Mouse (Mus musculus) small intestine, adult 2 months (tissue): ENCODE measurements around the gene Otulin.

Experiments used
- CTCF ChIP-seq: fragments of 200-500 bp; IDR thresholded peaks from 2 replicates; pipeline ENCODE4 v1.5.1; 2012; ENCODE audit warnings: low read depth, mild to moderate bottlenecking, control low read depth, inconsistent platforms, low read length, moderate library complexity, mixed read lengths; ENCODE audit not compliant: insufficient replicate concordance, insufficient read length; ENCODE audit errors: extremely low read depth
- POLR2A ChIP-seq: fragments of 200-500 bp; IDR thresholded peaks from 2 replicates; pipeline ENCODE4 v1.6.1; 2012; ENCODE audit warnings: low read depth, mild to moderate bottlenecking, control low read depth, inconsistent platforms, low read length, moderate library complexity

DNA sequence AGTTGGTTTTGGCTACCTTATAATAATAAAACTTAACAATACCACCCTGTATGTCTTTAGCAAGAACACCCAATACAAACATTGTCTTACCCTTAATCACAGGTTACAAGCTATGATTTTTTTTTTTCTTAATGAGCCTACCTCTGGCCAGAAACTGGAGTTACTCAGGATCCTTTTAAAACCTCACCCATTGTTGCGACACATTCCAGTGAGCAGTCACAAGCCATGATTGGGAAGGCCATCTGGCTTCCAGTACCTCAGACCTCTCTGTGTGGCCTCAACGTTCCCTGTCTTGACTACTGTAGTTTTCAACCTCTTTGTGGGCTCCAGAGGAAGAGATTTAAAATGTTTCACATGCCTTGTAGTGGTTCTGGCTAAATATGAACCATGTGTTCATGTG lies 60.6 kb downstream of the Otulin start:
- no peak for TF ChIP-seq CTCF
- TF ChIP-seq POLR2A = no peak
